Comparison of ENCODE assay signal across 8 mouse cellular contexts in genomic region chr2:26236681-26237289, GRCm38 (mm10). TPM values are rescaled to one million over a fixed set of nuclear protein-coding genes. Genes with fewer than 3 reads are reported as not detected.
DNase-seq lines count a peak whose midpoint lies in the region; ATAC-seq and TF ChIP-seq lines count a peak whose summit lies in the region.

No protein-coding gene starts in this region.

- H3K4me1 ChIP-seq in heart, embryonic 13.5 days: peaks cover 35% of the 10 kb centered on the region
- H3K4me1 ChIP-seq in E14TG2a.4 (replicated peaks; ENCODE audit: low read depth, low read length): peaks cover 48% of the 10 kb centered on the region
- H3K4me1 ChIP-seq in embryonic facial prominence, embryonic 14.5 days (ENCODE audit: control insufficient read depth, insufficient read depth, low read length): peaks cover 8% of the 10 kb centered on the region; the same call in 1 of the 2 replicates
- H3K4me1 ChIP-seq in intestine, embryonic 15.5 days (replicated peaks): peaks cover 30% of the 10 kb centered on the region
- peaks cover 12% of the 10 kb centered on the region for H3K4me1 ChIP-seq in midbrain, embryonic 15.5 days

- DNase-seq in heart, postnatal 14 days: no peak
- no peak for DNase-seq in embryonic facial prominence, embryonic 14.5 days (ENCODE audit: low spot score)
- DNase-seq in Muller cell, postnatal 12 days (ENCODE audit: inconsistent ontology term): no peak
- no peak for DNase-seq in spleen, postnatal 14 days (ENCODE audit: low spot score in 2 of 2)

- intact Hi-C loops in heart, postnatal 14 days (cut with DNase I): no loop called here

- peak overlapping the region; percentile 90 for H3K9ac ChIP-seq in heart, embryonic 13.5 days
- peak overlapping the region; percentile 87 for H3K9ac ChIP-seq in embryonic facial prominence, embryonic 14.5 days (ENCODE audit: low read depth, low read length)
- H3K9ac ChIP-seq in intestine, embryonic 15.5 days: peak overlapping the region; percentile 85
- peak overlapping the region; percentile 94 for H3K9ac ChIP-seq in midbrain, embryonic 15.5 days

- peak overlapping the region; percentile 95 for H3K4me2 ChIP-seq in heart, embryonic 13.5 days
- H3K4me2 ChIP-seq in embryonic facial prominence, embryonic 14.5 days (ENCODE audit: low read depth, low read length): peak overlapping the region; percentile 84
- peak overlapping the region; percentile 78 for H3K4me2 ChIP-seq in intestine, embryonic 15.5 days (replicated peaks)
- H3K4me2 ChIP-seq in midbrain, embryonic 15.5 days: peak overlapping the region; percentile 82

- no peaks in the 10 kb centered on the region for H3K36me3 ChIP-seq in heart, embryonic 13.5 days
- H3K36me3 ChIP-seq in E14TG2a.4 (ENCODE audit: insufficient read depth, low read length): peaks cover 26% of the 10 kb centered on the region
- H3K36me3 ChIP-seq in embryonic facial prominence, embryonic 14.5 days (ENCODE audit: control insufficient read depth, insufficient read depth, low read length): no peaks in the 10 kb centered on the region
- no peaks in the 10 kb centered on the region for H3K36me3 ChIP-seq in intestine, embryonic 15.5 days
- no peaks in the 10 kb centered on the region for H3K36me3 ChIP-seq in midbrain, embryonic 15.5 days (replicated peaks)

- peak; percentile 64 for ATAC-seq in heart, embryonic 13.5 days (ENCODE audit: extremely low read depth, insufficient number of reproducible peaks, low FRiP score, low TSS enrichment)
- ATAC-seq in embryonic facial prominence, embryonic 14.5 days (ENCODE audit: low read depth): peak; percentile 80
- peak; percentile 39 for ATAC-seq in intestine, embryonic 15.5 days
- ATAC-seq in midbrain, embryonic 15.5 days (replicated peaks): peak; percentile 83

- under 1% methylated on average over 48 of the region's 51 CpGs for WGBS in heart, embryonic 13.5 days
- 0% methylated on average over 23 of the region's 51 CpGs for WGBS in embryonic facial prominence, embryonic 14.5 days
- WGBS in intestine, embryonic 15.5 days: under 1% methylated on average over 50 of the region's 51 CpGs
- WGBS in midbrain, embryonic 15.5 days: under 1% methylated on average over 51 of the region's 51 CpGs

- no peak for TF ChIP-seq CTCF in E14TG2a.4 (conservative IDR thresholded peaks at IDR 0.05; ENCODE audit: low read length)

- 0 out of 2 replicates have a peak, but pooled peaks cover 2% of the 10 kb centered on the region for H3K27me3 ChIP-seq in heart, embryonic 13.5 days (replicated peaks)
- no peaks in the 10 kb centered on the region for H3K27me3 ChIP-seq in E14TG2a.4 (ENCODE audit: insufficient read depth, low read length)
- H3K27me3 ChIP-seq in embryonic facial prominence, embryonic 14.5 days (replicated peaks; ENCODE audit: control insufficient read depth, insufficient read depth, low read length): no peaks in the 10 kb centered on the region
- H3K27me3 ChIP-seq in intestine, embryonic 15.5 days (replicated peaks): no peaks in the 10 kb centered on the region
- H3K27me3 ChIP-seq in midbrain, embryonic 15.5 days (replicated peaks): no peaks in the 10 kb centered on the region

- H3K27ac ChIP-seq in heart, embryonic 13.5 days (replicated peaks): peak overlapping the region; percentile 67
- peak overlapping the region; percentile 79 for H3K27ac ChIP-seq in embryonic facial prominence, embryonic 14.5 days (replicated peaks; ENCODE audit: low read depth, low read length)
- H3K27ac ChIP-seq in intestine, embryonic 15.5 days: peak overlapping the region; percentile 72
- peak overlapping the region; percentile 86 for H3K27ac ChIP-seq in midbrain, embryonic 15.5 days

- no peaks in the 10 kb centered on the region for H3K9me3 ChIP-seq in heart, embryonic 13.5 days
- H3K9me3 ChIP-seq in E14TG2a.4 (ENCODE audit: low read length): no peaks in the 10 kb centered on the region
- no peaks in the 10 kb centered on the region for H3K9me3 ChIP-seq in embryonic facial prominence, embryonic 14.5 days (ENCODE audit: control insufficient read depth, low read length)
- H3K9me3 ChIP-seq in intestine, embryonic 15.5 days: no peaks in the 10 kb centered on the region
- no peaks in the 10 kb centered on the region for H3K9me3 ChIP-seq in midbrain, embryonic 15.5 days

- peak overlapping the region; percentile 78 for H3K4me3 ChIP-seq in heart, embryonic 13.5 days
- peak overlapping the region; percentile 97 for H3K4me3 ChIP-seq in E14TG2a.4 (replicated peaks; ENCODE audit: low read length)
- H3K4me3 ChIP-seq in embryonic facial prominence, embryonic 14.5 days (ENCODE audit: low read depth, low read length): peak overlapping the region; percentile 88
- peak overlapping the region; percentile 79 for H3K4me3 ChIP-seq in intestine, embryonic 15.5 days (replicated peaks)
- peak overlapping the region; percentile 94 for H3K4me3 ChIP-seq in midbrain, embryonic 15.5 days

RNA-seq across cellular contexts. Expression of gene Qsox2, which starts 0.5 kb away (rescaled TPM):
- polyA plus RNA-seq in heart, embryonic 13.5 days (2015; fragmentation: Nextera tagmentation; extraction: Ambion mirVana): 11.3 and 11.6 TPM in 2 replicates
- total RNA-seq in heart, postnatal 14 days (2021): 10 to 100 TPM; 13.8 to 16.1 TPM
- 17.2 and 18.4 TPM in 2 replicates for polyA plus RNA-seq in embryonic facial prominence, embryonic 14.5 days (2014; fragmentation: Nextera tagmentation; extraction: Ambion mirVana)
- polyA plus RNA-seq in intestine, embryonic 15.5 days (2015; fragmentation: Nextera tagmentation; extraction: Ambion mirVana): 23.2 and 26.9 TPM in 2 replicates
- 16.8 and 18.1 TPM in 2 replicates for polyA plus RNA-seq in midbrain, embryonic 15.5 days (2015; fragmentation: Nextera tagmentation; extraction: Ambion mirVana)

RNA-seq across cellular contexts. Expression of gene Lhx3, which starts 28.7 kb away (rescaled TPM):
- 0.23 TPM in 1 of 2 replicates, not detected in the other for polyA plus RNA-seq in heart, embryonic 13.5 days (2015; fragmentation: Nextera tagmentation; extraction: Ambion mirVana)
- not detected for total RNA-seq in heart, postnatal 14 days (2021)
- polyA plus RNA-seq in embryonic facial prominence, embryonic 14.5 days (2014; fragmentation: Nextera tagmentation; extraction: Ambion mirVana): 1.2 and 1.4 TPM in 2 replicates
- not detected in 2 replicates for polyA plus RNA-seq in intestine, embryonic 15.5 days (2015; fragmentation: Nextera tagmentation; extraction: Ambion mirVana)
- polyA plus RNA-seq in midbrain, embryonic 15.5 days (2015; fragmentation: Nextera tagmentation; extraction: Ambion mirVana): 0.13 TPM in 1 of 2 replicates, not detected in the other

RNA-seq across cellular contexts. Expression of gene Ccdc187, which starts 57.6 kb away (rescaled TPM):
- polyA plus RNA-seq in heart, embryonic 13.5 days (2015; fragmentation: Nextera tagmentation; extraction: Ambion mirVana): 0.10 and 0.24 TPM in 2 replicates
- total RNA-seq in heart, postnatal 14 days (2021): under 1 TPM; 0.10 to 0.17 TPM
- 0.17 and 0.28 TPM in 2 replicates for polyA plus RNA-seq in embryonic facial prominence, embryonic 14.5 days (2014; fragmentation: Nextera tagmentation; extraction: Ambion mirVana)
- polyA plus RNA-seq in intestine, embryonic 15.5 days (2015; fragmentation: Nextera tagmentation; extraction: Ambion mirVana): 0.36 and 0.37 TPM in 2 replicates
- polyA plus RNA-seq in midbrain, embryonic 15.5 days (2015; fragmentation: Nextera tagmentation; extraction: Ambion mirVana): 0.18 and 0.25 TPM in 2 replicates
